Mouse (Mus musculus): ENCODE data around the gene Pelo.

Pelo gene

GRCm38 (mm10) chr13:115096965-115097364 is 7.0 kb upstream of the Pelo start:
- DNase-seq (ENCODE audit: low read depth, low spot score): no peak

- no peak for DNase-seq (ENCODE audit: low read depth, low spot score)
Measured at GRCm38 (mm10) chr13:115096216-115096615, 6.2 kb upstream of the Pelo start.

DNA sequence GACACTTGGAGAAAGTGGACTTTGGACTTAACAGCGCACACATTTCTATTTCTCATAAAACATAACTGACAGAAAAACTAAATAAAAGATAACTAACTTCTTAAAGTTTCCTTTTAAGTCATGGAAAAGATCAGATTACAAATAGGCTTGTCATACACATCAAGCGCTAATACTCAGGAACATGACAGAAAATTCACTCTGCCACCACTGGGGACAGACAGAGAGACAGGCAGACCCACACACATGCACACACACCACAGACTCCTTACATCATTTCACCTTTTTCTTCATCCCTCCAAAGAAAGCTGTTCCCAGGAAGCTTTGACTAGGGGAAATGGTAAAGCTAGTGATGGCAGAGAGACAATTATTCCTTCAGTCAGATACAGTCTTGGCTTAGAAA is 5.4 kb upstream of the Pelo start:
- no peak for DNase-seq (ENCODE audit: low read depth, low spot score)

DNA sequence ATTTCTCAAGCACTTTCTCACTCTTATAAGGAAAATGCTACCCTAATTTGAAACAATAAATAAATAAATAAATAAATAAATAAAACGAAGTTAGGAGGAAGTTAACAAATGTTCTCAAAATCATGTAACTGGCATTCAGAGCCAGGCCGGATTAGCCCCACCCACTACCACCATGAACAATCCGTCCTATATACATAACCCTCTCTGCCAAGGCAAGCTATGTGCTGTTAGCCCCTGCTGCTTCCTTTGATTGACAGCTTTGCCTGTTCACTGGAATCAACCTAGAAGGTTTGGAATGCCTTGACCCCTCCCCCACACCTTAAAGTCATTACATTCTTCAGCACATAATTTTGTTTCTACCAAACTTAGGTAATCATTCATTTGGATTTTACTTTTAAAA is 1.5 kb upstream of the Pelo start:
- no peak for DNase-seq (ENCODE audit: low read depth, low spot score)

DNA sequence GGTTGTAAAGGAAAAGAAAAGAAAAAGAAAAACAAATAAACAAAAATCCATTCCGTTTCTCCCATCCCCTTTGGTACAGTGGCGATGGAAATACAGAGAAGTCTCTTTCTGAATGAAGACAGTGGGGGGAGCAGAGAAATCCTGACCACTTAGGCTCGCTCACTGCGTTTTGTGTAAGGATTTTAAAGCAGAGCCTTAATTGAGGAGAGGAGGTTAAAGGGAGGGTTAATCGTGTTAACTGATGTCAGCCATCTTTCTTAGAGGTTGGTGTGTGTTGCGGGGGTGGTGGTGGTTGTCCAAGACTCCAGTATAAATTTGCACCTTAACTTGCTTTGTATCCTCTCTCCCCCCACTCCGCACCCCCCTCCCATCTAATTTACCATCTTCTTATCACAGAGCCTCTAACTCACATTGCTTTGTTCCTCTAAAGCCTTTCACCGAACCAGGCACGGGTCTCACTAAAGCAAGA is 1.0 kb upstream of the Pelo start:
- DNase-seq (ENCODE audit: low read depth, low spot score): no peak

DNA sequence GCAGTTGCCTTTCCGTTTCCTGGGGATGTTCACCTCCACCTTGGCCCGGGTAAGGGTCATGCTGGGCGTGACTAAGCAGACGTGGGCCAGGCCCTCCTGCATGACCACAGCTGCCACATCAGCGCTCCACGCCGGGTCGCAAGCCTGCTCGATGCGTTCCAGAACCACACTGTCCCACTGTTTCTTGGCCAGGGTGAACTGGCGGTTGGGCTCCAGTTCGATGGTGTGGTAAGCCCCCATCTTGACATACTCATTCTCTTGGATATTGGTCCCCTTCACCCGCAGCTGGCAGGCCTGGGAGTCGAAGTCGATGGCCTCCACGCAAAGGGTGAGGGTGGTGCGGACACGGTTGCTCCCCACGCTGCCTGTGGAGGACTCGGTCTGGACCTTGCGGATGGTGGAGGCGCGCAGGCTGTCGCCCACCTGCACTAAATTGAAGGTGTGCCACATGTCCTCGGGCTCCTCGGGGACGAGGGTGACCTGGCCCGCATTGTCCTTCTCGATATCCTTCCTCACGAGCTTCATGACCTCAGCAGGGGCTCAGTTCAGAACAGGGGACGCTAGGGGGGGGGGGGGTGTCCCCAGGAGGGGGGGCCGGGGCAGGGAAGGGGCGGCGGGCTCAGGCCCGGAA is 476 bp downstream of the Pelo start:
- DNase-seq (ENCODE audit: low read depth, low spot score): no peak

DNA sequence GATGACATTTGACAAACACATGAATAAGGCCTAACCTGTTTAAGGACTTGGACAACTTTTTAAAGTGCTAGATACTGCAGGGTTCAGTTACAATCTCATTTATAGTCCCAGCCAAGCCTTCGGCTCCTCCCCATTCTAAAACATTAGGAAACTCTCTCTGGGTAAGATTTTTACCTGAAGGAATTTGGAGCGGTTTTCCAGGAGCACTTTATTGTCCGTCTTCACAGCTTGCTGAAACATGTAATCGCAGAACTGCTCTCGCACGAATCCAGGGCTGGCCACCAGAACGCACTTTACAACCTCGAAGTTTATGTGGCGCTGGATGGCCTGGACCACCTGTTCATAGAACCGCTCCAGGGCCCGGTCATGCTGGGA is 979 bp downstream of the Pelo start:
- no peak for DNase-seq (ENCODE audit: low read depth, low spot score)

DNA sequence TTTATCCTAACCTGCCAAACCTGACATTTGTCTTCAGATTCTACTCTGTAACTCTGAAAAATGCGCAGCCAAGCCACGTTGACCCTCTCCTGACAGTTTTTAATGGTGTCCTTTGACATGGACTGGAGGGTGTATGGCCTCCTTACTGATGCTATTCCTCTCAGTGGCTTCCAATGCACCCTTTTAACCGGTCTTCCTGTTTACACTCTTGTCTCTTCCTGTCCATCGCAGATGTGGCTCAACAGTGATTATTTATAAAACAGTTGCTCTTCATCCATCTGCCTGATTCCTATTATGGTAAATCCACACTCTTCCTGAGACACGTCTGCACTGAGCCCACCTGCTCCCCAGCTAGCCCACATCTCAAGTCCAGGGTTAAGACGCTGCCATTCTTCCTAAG is 4.0 kb downstream of the Pelo start:
- DNase-seq (ENCODE audit: low read depth, low spot score): no peak

GRCm38 (mm10) chr13:115082339-115082738 is 7.6 kb downstream of the Pelo start:
- DNase-seq (ENCODE audit: low read depth, low spot score): no peak

DNA sequence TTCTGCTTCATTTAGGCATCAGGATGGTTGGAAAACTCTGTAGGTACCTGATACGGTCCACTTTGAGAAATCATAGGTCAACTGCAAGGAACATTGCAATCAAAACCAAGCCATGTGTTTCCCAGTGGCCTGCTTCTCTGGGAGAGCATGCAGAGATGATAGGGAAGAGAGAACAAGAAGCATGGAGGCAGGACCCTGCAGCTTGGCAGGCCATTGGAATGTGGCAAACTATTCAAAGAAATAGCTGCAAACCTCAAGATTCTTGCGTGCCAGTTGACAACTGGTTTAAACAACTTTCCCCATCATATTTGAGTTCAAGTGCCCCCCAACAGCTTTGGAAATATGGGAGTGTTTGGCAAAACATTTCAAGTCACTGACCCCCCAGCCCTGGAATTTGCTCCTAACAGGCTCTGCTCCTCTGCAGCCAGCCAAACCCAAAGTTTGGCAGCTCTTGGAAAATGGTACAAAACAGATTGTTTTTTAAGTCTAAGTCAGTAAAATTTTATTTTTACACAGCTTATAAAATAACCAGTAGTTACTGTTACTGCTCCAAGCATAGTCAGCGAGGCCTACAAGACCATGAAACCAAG is 9.9 kb downstream of the Pelo start:
- DNase-seq (ENCODE audit: low read depth, low spot score): no peak

DNA sequence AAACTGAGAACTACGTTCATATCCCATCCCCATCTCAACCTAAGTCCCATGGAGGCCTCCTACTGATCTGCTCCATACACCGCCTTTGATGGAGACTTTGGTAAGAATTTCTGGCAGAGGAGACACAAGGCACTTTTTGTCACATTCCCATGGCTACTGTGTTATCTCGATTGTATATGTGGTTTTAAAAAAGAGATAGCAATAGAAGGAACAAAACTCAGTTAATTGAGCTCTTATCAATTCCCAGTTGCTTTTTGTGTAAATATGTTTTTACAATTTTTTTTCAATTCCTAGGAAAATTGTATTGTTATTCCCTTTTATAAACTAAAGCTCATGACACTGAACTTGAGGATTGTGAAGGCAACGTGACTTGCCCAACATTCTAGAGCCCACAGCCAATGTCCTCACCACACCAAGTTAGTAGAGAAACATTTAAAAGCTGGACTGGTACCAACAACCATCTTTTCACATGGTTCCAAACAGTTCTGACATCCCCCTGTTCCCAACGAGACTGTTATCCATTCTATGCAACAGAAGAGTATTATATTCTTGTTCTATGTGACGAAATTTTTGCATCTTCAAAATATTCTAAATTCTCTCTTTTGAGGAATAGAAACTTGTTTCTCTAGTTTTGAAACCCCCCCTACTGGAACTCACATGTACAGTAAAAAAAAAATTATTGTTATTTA is 10.8 kb downstream of the Pelo start:
- no peak for DNase-seq (ENCODE audit: low read depth, low spot score)

DNA sequence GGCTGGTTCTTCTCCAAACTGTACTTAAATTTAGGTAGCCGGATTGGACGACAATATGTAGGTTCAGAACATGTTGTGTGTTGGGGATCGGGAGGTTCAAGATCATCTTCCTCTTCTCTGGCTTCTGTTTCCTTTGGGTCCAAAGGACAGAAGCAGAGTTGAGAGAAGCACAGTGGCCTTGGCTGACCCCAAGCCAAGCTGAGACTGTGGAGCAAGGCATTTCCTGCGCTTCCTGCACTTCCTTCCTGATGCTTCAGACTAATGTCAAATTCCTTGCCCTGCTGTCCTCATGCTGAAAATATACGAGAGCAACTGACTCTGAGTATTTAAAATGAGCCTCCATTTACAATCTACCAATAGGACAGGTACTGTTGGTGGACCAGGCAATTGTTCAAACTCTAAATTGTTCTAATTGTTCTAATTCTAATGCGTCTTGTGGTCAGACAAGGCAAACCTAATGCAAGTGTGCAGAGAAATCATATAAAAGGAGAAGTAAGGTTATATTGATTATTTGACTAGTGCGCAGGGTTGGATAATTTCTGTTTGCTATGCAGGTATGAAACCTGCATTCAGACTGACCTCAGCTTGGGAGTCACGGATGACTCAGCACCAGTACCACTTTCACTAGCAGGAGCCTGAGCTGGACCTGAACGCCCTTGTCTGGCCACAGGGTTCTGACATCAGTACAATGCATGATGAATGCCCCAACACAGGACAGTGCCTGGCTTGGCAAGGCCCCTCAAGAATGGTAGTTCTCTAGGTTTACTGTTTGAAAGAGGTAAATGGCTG is 12.4 kb downstream of the Pelo start:
- no peak for DNase-seq (ENCODE audit: low read depth, low spot score)

DNA sequence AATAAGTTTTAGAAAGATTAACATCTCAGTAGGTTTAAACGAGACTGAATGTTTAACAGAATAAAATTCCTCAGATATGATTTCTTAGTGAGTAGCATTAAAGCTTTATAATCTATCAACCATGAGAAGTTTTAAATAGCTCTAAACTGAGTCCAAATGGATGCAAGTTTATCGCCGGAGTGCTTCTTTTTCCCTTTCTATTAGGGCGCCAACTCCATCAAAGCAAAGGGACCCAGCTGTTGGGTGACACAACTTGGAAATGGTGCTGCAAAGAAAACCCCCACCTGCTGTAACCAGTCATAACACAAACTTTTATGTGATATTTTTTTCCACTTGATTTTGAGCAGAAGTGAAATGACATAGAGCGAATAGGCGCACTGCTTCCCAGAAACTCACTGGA is 17.6 kb downstream of the Pelo start:
- no peak for DNase-seq (ENCODE audit: low read depth, low spot score)

DNA sequence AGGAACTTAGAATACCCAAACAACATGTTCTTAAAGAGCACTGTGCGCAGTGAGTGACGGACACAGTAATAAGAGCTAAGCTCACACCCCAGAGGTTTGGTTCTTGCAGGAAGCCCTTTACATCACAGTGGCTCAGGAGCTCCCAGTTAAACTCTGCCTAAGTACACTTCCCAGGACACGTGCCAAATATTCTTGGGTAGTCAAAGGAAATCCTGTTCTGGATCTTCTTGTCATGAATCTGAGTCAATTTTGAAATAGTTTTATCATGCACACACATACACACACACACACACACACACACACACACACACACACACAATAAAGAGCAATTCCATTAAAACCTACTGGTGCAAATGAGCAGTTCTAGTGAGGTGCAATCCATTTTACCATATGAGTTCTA is 18.6 kb downstream of the Pelo start:
- no peak for DNase-seq (ENCODE audit: low read depth, low spot score)

- DNase-seq (ENCODE audit: low read depth, low spot score): no peak
Measured at GRCm38 (mm10) chr13:115067968-115068330, 22.0 kb downstream of the Pelo start.

DNA sequence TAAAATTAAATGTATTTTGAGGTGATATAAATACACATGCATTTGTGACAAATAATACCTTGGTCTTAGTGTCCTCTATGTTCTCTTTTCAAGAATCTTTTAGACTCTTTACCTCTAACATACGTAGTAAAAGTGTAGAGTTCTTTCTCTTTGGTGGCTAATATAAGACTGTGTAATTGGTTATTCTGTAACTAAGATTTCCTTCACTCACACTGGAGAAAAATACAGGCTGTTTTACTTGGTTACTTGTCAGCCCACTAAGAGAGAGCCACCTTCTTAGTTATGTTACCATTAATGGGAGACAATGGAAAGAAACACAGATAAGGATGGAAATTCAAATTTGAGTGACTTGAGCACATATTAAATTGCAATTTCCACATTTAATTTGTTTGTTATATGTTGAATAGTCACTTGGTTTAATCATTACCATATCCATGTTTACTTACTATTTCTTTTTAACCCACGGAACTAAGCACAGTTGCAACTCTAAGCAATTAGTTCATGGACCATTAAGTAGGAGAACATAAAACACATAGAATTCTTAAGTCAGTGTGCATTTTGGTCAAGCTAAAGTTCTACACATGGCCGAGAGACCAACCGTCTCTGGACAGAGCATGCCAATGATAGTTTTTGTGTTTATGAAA is 22.5 kb downstream of the Pelo start:
- no peak for DNase-seq (ENCODE audit: low read depth, low spot score)

DNA sequence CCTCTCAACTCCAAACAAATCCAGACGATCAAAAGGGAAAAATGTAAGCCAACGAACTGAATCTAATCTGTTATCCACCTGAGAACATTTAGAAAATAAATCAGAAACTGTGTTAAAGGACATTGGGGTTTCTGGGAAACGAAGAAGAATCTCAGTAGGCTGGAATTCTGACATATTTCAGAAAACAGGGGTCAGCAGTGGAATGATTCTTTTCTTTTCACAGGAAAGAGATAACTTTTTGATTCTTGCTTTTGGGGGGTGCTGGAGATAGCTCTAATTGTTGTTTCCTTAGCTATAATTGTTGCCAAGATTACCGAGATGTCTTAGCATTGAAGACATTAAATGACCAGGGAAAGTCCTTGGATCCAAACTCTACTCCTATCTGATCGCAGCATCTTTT is 32.4 kb downstream of the Pelo start:
- DNase-seq (ENCODE audit: low read depth, low spot score): no peak

DNA sequence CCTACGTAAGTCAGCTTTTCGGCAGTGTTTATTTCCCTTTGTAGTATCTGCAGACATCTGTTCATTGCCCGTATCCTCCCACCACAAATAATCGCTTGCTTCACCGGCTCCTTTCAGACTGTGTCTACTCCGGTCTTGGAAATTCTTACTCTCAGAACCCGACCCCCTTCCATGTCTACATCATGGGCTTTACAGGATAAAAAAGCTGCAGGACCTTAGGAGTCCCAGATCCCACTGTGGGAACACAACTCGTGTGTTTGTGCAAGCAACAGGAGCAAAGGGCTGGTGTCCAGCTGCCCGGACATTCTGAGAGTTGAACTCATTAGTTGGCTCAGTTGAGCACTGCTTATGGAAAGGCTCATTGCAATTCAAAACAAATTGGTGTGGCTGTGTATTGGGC is 35.2 kb downstream of the Pelo start:
- DNase-seq (ENCODE audit: low read depth, low spot score): no peak

DNA sequence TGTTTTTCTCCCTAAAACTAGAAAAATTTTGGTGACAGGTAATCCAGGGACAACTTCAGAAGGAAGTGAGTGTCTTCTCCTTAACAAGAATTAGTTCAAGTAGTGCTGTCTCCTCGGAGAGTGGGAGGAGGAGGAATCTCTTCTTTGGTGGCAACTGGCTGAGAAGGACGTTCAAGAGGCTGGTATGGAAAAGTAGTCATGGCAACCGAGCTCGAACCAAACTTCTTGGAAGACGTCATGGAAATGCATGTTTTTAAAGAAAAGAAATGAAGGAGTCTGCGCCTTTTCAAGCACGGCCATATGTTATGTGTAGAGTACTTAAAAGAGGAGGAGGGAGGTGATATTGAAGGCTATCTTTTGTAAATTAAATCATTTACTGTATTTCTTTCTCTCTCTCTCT is 37.4 kb downstream of the Pelo start:
- DNase-seq (ENCODE audit: low read depth, low spot score): peak; percentile 74

DNA sequence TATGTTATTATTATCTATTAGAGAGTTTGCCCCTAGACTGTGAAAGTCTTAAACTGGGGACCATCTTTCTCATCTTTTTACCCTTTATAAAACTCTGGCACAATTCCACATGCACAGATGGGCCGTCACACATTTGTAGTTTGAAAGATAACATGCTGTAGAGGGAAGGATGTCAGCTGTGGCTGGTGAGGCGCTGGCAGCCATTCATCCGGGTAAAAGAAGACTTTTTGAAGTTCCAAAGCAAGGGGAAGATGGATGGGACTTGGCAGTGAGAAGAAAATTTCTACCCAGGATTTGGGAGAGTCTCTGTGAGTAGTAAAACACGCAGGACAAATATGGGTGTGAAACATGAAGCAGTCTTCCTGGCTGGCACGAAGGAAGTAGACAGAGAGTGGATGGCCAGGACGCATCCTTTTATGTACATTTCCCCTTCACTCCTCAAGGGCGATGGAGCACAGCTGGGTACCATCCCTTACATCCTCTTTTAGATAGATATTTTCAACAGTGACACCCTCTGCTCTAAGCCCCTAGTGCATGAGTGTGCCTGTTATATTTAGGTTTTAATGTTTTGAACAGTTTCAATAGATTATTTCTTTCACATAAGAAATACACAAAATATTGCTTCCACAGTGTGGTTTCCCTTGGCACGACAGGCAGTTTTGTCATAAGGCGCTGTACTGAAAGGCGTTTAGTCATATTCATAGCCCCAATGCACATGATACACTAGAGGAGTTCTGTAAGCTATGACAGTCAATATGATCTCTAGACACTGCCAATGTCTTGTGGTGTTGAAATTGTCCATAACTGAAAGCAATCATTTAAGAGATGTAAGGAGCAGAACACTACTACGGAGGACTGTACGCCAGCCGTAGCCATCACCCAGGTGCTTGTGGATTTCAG is 39.1 kb downstream of the Pelo start:
- no peak for DNase-seq (ENCODE audit: low read depth, low spot score)

DNA sequence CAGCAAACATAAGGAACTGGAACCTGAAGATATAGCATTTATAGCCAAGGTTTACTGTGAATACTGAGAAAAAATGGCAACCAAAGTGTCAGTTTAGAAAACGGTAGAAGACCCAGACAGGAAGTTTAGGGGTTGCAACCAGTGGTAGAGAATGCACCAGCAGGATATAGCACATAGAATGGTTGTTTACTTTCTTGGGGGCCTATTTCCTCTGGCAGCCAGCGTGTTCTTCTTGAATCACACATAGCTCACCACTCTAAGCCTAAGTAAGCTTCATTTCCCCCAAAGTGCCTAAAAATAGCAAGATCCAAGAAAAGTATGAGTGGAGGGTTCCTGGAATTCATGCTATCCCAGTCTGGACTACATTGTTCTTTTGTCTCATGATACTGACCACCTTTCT is 47.3 kb downstream of the Pelo start:
- DNase-seq (ENCODE audit: low read depth, low spot score): no peak
